Mouse (Mus musculus) embryonic facial prominence, embryonic 11.5 days (tissue): ENCODE measurements around the gene Rora. TPM values are rescaled to one million over a fixed set of nuclear protein-coding genes. Genes with fewer than 3 reads are reported as not detected.

Experiments used
- ATAC-seq: fragments of 200-750 bp; cut with Nextera tagmentation; replicated peaks from 2 replicates; pipeline ENCODE4 v1.8.0; 2017; ENCODE audit warnings: low read depth; ENCODE audit not compliant: insufficient number of reproducible peaks, low FRiP score, low TSS enrichment
- DNase-seq: peaks from one replicate; pipeline ENCODE4 v3.0.0-alpha.2; 2015; ENCODE audit warnings: low spot score
- H3K27ac ChIP-seq: fragments of 300-500 bp; sonication (generic); replicated peaks from 2 replicates; pipeline ENCODE4 v1.5.1; 2014; ENCODE audit warnings: mild to moderate bottlenecking, low read depth, low read length, control low read depth
- H3K27me3 ChIP-seq: fragments of 300-500 bp; sonication (generic); 2 replicates; pipeline ENCODE4 v1.6.1; 2014; ENCODE audit warnings: mild to moderate bottlenecking, low read length, moderate library complexity, mixed read lengths; ENCODE audit not compliant: control insufficient read depth, insufficient read depth
- H3K36me3 ChIP-seq: fragments of 300-500 bp; sonication (generic); replicated peaks from 2 replicates; pipeline ENCODE4 v1.6.1; 2014; ENCODE audit warnings: low read depth, mild to moderate bottlenecking, low read length, moderate library complexity, mixed read lengths; ENCODE audit not compliant: control insufficient read depth, insufficient read depth
- H3K4me1 ChIP-seq: fragments of 300-500 bp; sonication (generic); 2 replicates; pipeline ENCODE4 v1.6.1; 2014; ENCODE audit warnings: low read length, mixed read lengths; ENCODE audit not compliant: control insufficient read depth, insufficient read depth
- H3K4me2 ChIP-seq: fragments of 300-500 bp; sonication (generic); 2 replicates; pipeline ENCODE4 v1.6.1; 2014; ENCODE audit warnings: low read depth, mild to moderate bottlenecking, control low read depth, low read length, moderate library complexity
- H3K4me3 ChIP-seq: fragments of 300-500 bp; sonication (generic); 2 replicates; pipeline ENCODE4 v1.5.1; 2014; ENCODE audit warnings: low read depth, low read length, control low read depth
- H3K9ac ChIP-seq: fragments of 300-500 bp; sonication (generic); replicated peaks from 2 replicates; pipeline ENCODE4 v1.6.1; 2014; ENCODE audit warnings: mild to moderate bottlenecking, control low read depth, low read length
- H3K9me3 ChIP-seq: fragments of 300-500 bp; sonication (generic); replicated peaks from 2 replicates; pipeline ENCODE4 v1.6.1; 2016; ENCODE audit warnings: mild to moderate bottlenecking, low read length, inconsistent platforms, mixed read lengths; ENCODE audit not compliant: control insufficient read depth
- WGBS: fragments of 180-500 bp; shearing (Covaris S2); extraction: QIAGEN DNeasy Blood & Tissue Kit; methylation state at CpG from one replicate; pipeline ENCODE4 v1.1.7; 2014; 5-methylcytosine and 5-hydroxymethylcytosine counted together
- polyA plus RNA-seq: library from polyadenylated mRNA; unstranded; fragments of >200 nt; fragmentation: Nextera tagmentation; extraction: Ambion mirVana; gene quantifications from 2 replicates; pipeline ENCODE4 v1.2.1, GENCODE M21; 2014

Rora gene
- polyA plus RNA-seq, 1 experiment from 2014 or later = 5.7 TPM

- no peak for ATAC-seq
- no peak overlapping the region for H3K4me2 ChIP-seq
- H3K27ac ChIP-seq = no peak overlapping the region
- H3K9me3 ChIP-seq = no peaks in the 10 kb centered on the region
- no peak for DNase-seq
- no peaks in the 10 kb centered on the region for H3K27me3 ChIP-seq
- H3K4me3 ChIP-seq = no peak overlapping the region
- WGBS = 72% methylated on average over 9 of the region's 9 CpGs
- no peaks in the 10 kb centered on the region for H3K36me3 ChIP-seq
- no peak overlapping the region for H3K9ac ChIP-seq
- no peaks in the 10 kb centered on the region; the same call in 1 of the 2 replicates for H3K4me1 ChIP-seq
These were observed 661.0 kb downstream of the Rora start for GRCm38 (mm10) chr9:69314451-69315210.

- H3K4me3 ChIP-seq = no peak overlapping the region
- no peaks in the 10 kb centered on the region for H3K9me3 ChIP-seq
- H3K27ac ChIP-seq = no peak overlapping the region
- no peak overlapping the region for H3K4me2 ChIP-seq
- no peaks in the 10 kb centered on the region for H3K27me3 ChIP-seq
- ATAC-seq (no peak), DNase-seq (no peak)
- WGBS = 54% methylated on average over 3 of the region's 3 CpGs
- no peaks in the 10 kb centered on the region for H3K4me1 ChIP-seq
- no peak overlapping the region for H3K9ac ChIP-seq
- no peaks in the 10 kb centered on the region for H3K36me3 ChIP-seq
These were observed 664.0 kb downstream of the Rora start for GRCm38 (mm10) chr9:69317527-69318115.

- no peaks in the 10 kb centered on the region for H3K4me1 ChIP-seq
- H3K9me3 ChIP-seq = no peaks in the 10 kb centered on the region
- no peak overlapping the region for H3K4me2 ChIP-seq
- H3K4me3 ChIP-seq = no peak overlapping the region
- ATAC-seq = no peak
- H3K27ac ChIP-seq = no peak overlapping the region
- 90% methylated on average over 6 of the region's 6 CpGs for WGBS
- H3K27me3 ChIP-seq = no peaks in the 10 kb centered on the region
- no peak for DNase-seq
- H3K36me3 ChIP-seq = no peaks in the 10 kb centered on the region
- no peak overlapping the region for H3K9ac ChIP-seq
These were observed 665.8 kb downstream of the Rora start for GRCm38 (mm10) chr9:69319434-69319833.

- Histone ChIP-seq H3K36me3 (no peaks in the 10 kb centered on the region), H3K27me3 (no peaks in the 10 kb centered on the region), H3K4me3 (no peak overlapping the region), H3K9ac (no peak overlapping the region), H3K27ac (no peak overlapping the region), H3K4me2 (no peak overlapping the region), H3K4me1 (no peaks in the 10 kb centered on the region), H3K9me3 (no peaks in the 10 kb centered on the region)
- WGBS = 74% methylated on average over 10 of the region's 10 CpGs
- DNase-seq (no peak), ATAC-seq (no peak)
These were observed 666.5 kb downstream of the Rora start for GRCm38 (mm10) chr9:69319913-69320634.

GRCm38 (mm10) chr9:69320635-69321027, 667.0 kb downstream of the Rora start:
- WGBS = 64% methylated on average over 3 of the region's 3 CpGs
- Histone ChIP-seq H3K9me3 (no peaks in the 10 kb centered on the region), H3K36me3 (no peaks in the 10 kb centered on the region), H3K4me2 (no peak overlapping the region), H3K27ac (no peak overlapping the region), H3K4me1 (no peaks in the 10 kb centered on the region), H3K4me3 (no peak overlapping the region), H3K9ac (no peak overlapping the region), H3K27me3 (no peaks in the 10 kb centered on the region)
- DNase-seq (peak; percentile 28), ATAC-seq (no peak)

GRCm38 (mm10) chr9:69321956-69322355, 668.4 kb downstream of the Rora start:
- Histone ChIP-seq H3K4me2 (no peak overlapping the region), H3K4me3 (no peak overlapping the region), H3K27me3 (no peaks in the 10 kb centered on the region), H3K9ac (no peak overlapping the region), H3K4me1 (no peaks in the 10 kb centered on the region), H3K36me3 (no peaks in the 10 kb centered on the region), H3K9me3 (no peaks in the 10 kb centered on the region), H3K27ac (no peak overlapping the region)
- ATAC-seq (no peak), DNase-seq (no peak)
- WGBS = 97% methylated on average over 1 of the region's 1 CpGs

- no peak overlapping the region for H3K9ac ChIP-seq
- 86% methylated on average over 8 of the region's 8 CpGs for WGBS
- H3K4me3 ChIP-seq = no peak overlapping the region
- H3K36me3 ChIP-seq = no peaks in the 10 kb centered on the region
- ATAC-seq = no peak
- no peak overlapping the region for H3K27ac ChIP-seq
- no peaks in the 10 kb centered on the region for H3K4me1 ChIP-seq
- H3K27me3 ChIP-seq = no peaks in the 10 kb centered on the region
- DNase-seq = no peak
- H3K9me3 ChIP-seq = no peaks in the 10 kb centered on the region
- H3K4me2 ChIP-seq = no peak overlapping the region
These were observed 670.2 kb downstream of the Rora start for GRCm38 (mm10) chr9:69323831-69324230.

- no peaks in the 10 kb centered on the region for H3K36me3 ChIP-seq
- no peaks in the 10 kb centered on the region for H3K9me3 ChIP-seq
- 77% methylated on average over 9 of the region's 9 CpGs for WGBS
- H3K9ac ChIP-seq = no peak overlapping the region
- no peak for DNase-seq
- ATAC-seq = no peak
- no peak overlapping the region for H3K4me2 ChIP-seq
- H3K4me3 ChIP-seq = no peak overlapping the region
- H3K4me1 ChIP-seq = no peaks in the 10 kb centered on the region
- no peak overlapping the region for H3K27ac ChIP-seq
- no peaks in the 10 kb centered on the region for H3K27me3 ChIP-seq
These were observed 673.5 kb downstream of the Rora start for GRCm38 (mm10) chr9:69327077-69327476.
